Mouse (Mus musculus) spleen, postnatal 14 days (tissue): ENCODE data around the gene Zfp366.

Experiments used
- DNase-seq, 2 experiments: peaks; one replicate each; pipeline ENCODE4 v3.0.0; 2021 to 2022; ENCODE audit warnings: low spot score in 2 of 2

The Zfp366 gene

GRCm38 (mm10) chr13:99226809-99227208, 42.2 kb downstream of the Zfp366 start:
- DNase-seq, result no peak

GRCm38 (mm10) chr13:99227456-99228250, 43.0 kb downstream of the Zfp366 start:
- DNase-seq, result no peak

GRCm38 (mm10) chr13:99228821-99229570, 44.4 kb downstream of the Zfp366 start:
- no peak for DNase-seq

- no peak for DNase-seq
These were observed 45.2 kb downstream of the Zfp366 start for GRCm38 (mm10) chr13:99229641-99230494.

GRCm38 (mm10) chr13:99230495-99230868, 45.9 kb downstream of the Zfp366 start:
- DNase-seq, result no peak

GRCm38 (mm10) chr13:99233333-99233732, 48.7 kb downstream of the Zfp366 start:
- DNase-seq, result no peak

GRCm38 (mm10) chr13:99233956-99234355, 49.3 kb downstream of the Zfp366 start:
- no peak for DNase-seq

GRCm38 (mm10) chr13:99235428-99236210, 51.0 kb downstream of the Zfp366 start:
- no peak for DNase-seq

- no peak for DNase-seq
These were observed 51.6 kb downstream of the Zfp366 start for GRCm38 (mm10) chr13:99236222-99236621.

GRCm38 (mm10) chr13:99237122-99237521, 52.5 kb downstream of the Zfp366 start:
- no peak for DNase-seq

- no peak for DNase-seq
These were observed 53.2 kb downstream of the Zfp366 start for GRCm38 (mm10) chr13:99237841-99238216.

GRCm38 (mm10) chr13:99238217-99239160, 53.9 kb downstream of the Zfp366 start:
- DNase-seq, result no peak

- no peak for DNase-seq
These were observed 54.5 kb downstream of the Zfp366 start for GRCm38 (mm10) chr13:99239161-99239530.

- no peak for DNase-seq
These were observed 55.1 kb downstream of the Zfp366 start for GRCm38 (mm10) chr13:99239741-99240140.

GRCm38 (mm10) chr13:99241984-99242383, 57.4 kb downstream of the Zfp366 start:
- no peak for DNase-seq

- DNase-seq, result no peak
These were observed 58.3 kb downstream of the Zfp366 start for GRCm38 (mm10) chr13:99242895-99243294.

GRCm38 (mm10) chr13:99243831-99244230, 59.2 kb downstream of the Zfp366 start:
- DNase-seq, result no peak

GRCm38 (mm10) chr13:99244471-99244870, 59.8 kb downstream of the Zfp366 start:
- no peak for DNase-seq

- no peak for DNase-seq
These were observed 60.3 kb downstream of the Zfp366 start for GRCm38 (mm10) chr13:99244896-99245295.

- no peak for DNase-seq
These were observed 61.4 kb downstream of the Zfp366 start for GRCm38 (mm10) chr13:99245916-99246460.
